Mouse (Mus musculus): Measurements from ENCODE around the gene Lrrc55. TPM values are rescaled to one million over a fixed set of nuclear protein-coding genes. Genes with fewer than 3 reads are reported as not detected.

The Lrrc55 gene
- total RNA-seq, 2 experiments from 2014 or later = 15.0 to 19.1 TPM

DNA sequence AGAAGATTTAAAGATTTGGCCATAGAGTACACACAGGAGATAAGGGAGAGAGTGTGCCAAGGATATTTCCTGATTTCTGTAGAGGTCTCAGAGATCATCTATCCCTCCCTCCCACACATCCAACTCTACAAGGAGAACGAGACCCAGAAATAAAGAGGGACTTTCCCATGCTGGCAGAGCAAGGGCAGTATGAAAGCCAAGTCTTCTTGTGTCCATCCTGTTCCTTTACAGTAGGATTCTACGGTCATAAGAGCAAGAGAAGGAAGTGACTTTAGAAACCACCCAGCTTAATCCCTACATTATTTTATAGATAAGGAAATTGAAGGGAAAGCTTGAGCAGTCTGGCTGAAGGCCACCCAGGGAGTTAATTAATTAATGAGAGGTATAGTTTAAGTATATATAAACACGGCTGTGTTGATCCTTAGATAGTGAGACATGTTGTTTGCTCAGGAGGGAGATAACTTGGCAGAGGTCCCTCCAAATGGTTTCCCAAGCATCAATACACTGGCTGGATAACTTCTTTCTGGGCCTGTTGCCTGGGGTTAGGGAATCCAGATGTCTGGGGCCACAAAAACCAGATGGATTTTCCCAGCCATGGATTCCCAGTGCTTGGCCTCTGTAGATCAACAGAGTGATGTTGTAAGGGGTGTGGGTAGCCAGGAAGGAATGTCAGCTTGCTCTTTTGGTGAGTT is 24.8 kb downstream of the Lrrc55 start:
- no peak for DNase-seq (ENCODE audit: extremely low spot score in 1 of 2, low spot score in 1 of 2)

DNA sequence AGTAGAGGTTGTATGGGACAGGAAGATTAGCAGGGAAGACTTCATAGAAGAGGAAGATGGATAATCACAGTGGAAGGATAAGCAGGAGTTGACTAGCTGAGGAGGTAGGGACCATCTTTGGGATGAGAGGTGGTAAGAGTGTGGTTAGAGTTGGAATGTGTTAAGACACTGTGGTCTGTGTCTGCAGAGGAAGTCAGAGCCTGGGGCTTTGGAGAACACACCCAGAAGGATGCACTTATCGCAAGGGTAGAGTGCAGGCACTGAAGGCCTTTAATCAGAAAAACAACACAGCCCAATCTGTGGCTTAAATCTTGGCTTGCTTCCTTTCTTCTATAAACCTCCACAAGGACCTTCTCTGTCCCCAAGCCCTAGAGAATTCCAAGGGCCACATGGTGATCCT is 28.7 kb downstream of the Lrrc55 start:
- DNase-seq (ENCODE audit: extremely low spot score in 1 of 2, low spot score in 1 of 2) = no peak

DNA sequence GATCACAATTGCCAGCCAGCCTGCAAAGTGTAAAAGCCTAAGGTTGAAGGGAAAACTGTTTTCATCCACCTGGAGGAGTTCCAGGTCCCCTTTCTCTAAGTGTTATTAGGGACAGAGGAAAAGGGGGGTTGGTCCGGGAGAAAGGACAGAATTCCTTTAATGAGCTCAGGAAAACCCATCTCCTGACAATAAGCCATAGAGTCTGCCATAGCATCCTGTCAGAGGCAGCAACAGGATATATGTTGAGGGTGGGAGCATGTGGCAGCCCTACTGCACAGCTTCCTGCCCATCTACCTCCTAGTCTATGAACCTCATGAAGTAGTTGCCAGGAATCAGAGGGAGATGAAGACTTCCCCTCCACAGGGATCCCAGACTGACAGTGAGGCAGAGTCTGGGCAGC is 29.4 kb downstream of the Lrrc55 start:
- DNase-seq (ENCODE audit: extremely low spot score in 1 of 2, low spot score in 1 of 2) = no peak

DNA sequence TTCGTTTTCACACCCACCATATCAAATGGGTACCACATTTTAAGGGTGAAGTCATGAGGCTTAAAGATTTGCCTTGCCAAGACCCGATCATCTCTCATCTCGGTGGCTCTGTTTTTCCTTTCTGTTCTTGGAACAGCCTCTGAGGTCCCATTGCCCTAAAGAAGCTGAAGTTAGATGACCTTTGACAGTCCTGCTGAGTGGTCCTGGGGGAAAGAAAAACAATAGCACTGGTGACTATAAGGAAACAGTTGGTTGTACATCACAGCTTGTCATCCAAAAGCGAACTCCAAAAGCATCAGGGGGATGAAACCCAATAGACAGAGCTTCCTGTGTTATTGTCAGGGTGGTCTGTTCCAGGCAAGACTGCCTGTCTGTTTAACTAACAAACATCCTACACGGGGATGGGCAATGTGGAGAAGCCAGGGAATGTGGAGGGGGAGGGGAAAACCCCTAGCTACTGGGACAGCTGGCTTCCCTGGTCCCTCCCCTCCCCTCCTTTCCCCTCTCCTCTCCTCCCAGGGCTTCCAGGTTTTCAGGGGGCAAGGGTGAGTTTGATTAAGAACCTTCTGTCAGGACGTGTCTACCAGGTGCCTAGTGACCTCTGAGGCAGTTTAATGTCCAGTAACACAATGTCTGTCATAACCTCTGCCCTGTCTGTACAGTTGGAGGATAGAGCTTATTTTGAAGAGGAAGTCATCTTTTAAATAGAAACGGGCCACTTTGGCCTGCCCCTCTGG is 33.5 kb downstream of the Lrrc55 start:
- no peak for DNase-seq (ENCODE audit: extremely low spot score in 1 of 2, low spot score in 1 of 2)

DNA sequence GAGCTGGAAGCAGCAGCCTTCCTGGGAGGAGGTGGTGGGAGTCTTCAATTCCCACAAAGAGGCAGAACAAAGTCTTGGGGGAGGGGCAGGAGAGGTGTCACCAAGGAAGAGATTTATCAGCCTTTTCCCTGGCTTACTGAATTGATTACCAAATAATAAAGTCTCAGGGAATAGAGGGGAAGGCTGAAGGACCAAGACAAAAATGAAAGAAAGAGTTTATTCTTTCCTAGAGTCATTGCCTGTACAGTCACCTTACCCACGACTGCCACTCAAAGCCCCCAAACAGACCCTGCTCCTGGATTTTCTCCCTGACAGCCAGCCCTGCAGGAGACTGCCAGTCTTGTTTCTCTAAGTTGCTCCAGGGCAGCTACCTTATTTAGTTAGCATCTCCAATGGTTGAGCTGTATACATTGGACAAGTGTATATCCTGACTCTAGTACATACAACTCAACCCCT is 35.3 kb downstream of the Lrrc55 start:
- DNase-seq (ENCODE audit: extremely low spot score in 1 of 2, low spot score in 1 of 2) = no peak

DNA sequence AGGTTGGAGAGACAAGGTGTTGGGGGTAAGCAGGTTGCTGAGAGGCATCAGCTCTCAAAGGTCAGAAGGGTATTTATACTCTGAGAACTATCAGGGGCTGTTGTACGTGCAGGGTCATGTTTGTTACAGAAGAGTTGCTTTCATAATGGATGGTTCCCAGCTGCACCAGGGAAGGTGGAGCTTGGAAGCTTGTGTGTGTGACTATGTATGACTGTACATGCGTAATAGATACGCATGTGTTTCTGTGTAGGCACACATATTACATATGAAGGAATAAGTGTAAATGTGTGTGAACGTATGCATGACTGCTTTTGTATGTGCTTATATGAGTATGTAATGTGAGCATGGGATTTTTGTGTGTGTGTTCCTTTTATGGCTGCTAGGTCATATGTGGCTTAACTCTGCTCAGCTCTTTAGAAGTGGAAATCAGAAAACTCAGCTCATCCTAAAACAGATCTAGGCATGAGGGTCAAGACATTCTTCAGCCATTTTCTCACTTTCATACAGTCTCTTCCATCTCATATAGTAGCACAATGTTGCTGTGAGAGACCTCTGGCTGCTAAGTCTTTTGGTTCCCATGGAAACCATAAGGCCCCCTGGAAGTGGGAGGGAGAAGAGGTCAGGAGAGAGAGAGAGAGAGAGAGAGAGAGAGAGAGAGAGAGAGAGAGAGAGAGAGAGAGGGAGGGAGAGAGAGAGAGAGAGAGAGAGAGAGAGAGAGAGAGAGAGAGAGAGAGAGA is 35.9 kb downstream of the Lrrc55 start:
- DNase-seq (ENCODE audit: extremely low spot score in 1 of 2, low spot score in 1 of 2) = no peak

DNA sequence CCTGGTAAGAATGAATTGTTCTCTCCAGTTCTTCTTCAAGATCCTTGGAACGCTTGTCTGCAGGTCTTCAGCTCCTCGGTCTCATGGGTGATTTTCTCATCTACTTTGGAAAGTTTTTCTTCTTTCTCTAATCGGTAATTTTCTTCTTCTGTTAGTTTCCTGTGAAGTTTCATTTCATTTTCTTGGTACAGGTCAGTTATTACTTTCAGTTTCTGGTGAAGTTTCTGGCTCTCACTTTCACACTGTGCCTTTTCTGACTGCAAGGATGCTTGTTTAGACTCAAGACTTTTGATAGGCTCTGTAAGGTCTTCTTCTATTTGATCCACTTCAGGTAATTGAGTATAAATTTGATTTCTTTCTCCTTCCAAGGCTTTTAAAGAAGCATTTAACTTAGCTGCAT is 39.6 kb downstream of the Lrrc55 start:
- no peak for DNase-seq (ENCODE audit: extremely low spot score in 1 of 2, low spot score in 1 of 2)

DNA sequence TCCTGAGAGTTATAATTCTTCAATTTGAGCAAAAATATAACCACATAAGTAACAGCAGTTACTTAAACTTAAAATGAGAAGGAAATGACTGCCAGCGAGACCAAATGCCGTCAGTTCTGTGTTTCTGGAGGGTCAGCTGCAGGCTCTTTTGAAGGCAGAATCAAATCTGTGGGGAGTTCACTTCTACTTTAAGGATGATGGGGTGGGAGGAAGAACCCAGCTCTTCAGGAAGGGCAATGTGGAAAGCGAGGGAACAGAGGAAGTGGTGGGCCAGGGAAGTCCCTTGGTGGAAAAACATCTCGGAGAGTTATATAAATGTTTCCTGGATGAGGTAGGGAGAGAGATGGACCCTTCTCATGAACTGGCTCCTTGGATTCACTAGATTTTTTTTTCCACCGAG is 40.9 kb downstream of the Lrrc55 start:
- no peak for DNase-seq (ENCODE audit: extremely low spot score in 1 of 2, low spot score in 1 of 2)

DNA sequence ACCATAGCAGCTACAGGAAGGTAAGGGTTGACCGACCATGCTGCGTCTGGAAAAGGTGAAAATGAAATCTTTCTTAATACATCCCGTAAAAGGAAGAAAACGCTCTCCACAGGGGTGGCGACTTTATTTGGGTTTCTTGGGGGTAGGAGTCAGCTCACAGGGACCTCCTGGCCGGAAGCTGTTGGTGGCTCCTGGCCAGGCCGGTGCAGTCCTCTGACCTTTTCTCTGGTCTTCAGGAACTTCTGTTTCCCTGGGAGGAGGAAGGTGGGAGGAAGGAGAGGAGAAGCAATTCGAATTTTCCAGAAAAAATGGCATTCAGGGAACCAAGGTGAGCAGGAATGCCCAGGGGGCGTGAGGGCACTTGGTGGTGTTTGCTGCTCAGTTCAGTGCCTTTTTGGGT is 41.7 kb downstream of the Lrrc55 start:
- no peak for DNase-seq (ENCODE audit: extremely low spot score in 1 of 2, low spot score in 1 of 2)

DNA sequence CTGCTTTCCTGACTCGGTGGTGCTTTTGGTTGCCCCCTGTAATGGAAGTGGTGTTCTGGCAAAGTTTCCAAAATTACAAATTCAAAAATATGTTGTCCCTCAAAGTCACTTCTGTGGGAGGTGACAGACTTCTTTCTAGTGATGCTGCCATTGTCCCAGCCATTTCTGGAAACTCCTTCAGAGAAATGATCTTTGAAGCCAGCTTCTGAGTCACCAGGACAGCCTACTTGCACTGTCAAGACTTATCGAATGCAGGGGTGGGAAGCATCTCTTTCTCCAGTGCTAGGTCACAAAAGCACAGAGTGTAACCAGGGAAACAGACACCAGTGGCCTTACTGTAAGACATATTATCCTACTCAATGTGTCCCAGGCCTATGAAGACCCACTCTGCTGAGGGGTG is 45.8 kb downstream of the Lrrc55 start:
- DNase-seq (ENCODE audit: extremely low spot score in 1 of 2, low spot score in 1 of 2) = no peak

DNA sequence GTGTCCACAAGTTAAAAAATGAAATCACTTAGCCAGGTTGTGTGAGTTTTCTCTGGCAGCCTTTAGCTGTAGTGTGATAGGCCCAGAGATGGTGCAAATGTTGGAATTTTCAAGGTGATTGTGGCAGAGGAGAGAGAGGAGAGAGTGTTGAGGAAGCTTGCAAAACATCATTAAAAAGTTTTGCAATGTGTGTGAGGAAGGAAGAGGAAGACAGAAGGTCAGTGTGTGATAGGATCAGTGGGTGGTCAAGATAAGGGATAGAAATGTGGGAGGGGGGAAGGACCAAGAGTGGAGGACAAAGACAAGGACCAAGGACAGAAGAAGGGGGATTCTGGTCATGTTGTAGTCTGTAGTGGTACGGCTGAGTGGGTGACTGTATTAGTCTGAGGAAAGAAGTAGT is 46.6 kb downstream of the Lrrc55 start:
- DNase-seq (ENCODE audit: extremely low spot score in 1 of 2, low spot score in 1 of 2) = no peak

DNA sequence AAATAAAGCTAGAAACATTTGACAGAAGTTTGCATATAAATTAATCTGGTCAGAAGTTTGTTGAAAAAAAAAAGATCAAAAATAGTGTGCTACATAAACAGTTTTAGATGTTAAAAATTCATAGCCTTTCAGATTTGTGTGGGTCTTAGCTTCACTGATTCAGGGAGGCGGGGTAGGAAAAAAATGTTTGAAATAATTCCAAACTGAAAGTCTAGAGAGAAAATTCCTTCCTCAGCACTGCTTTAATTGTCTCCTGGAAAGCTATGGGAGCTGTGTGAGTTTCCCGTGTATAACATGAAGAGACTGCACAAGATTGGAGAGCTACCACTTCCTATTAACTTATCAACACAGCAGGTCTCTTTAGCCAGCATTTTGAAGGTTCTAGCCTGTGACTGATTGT is 49.5 kb downstream of the Lrrc55 start:
- DNase-seq (ENCODE audit: extremely low spot score in 1 of 2, low spot score in 1 of 2) = no peak

DNA sequence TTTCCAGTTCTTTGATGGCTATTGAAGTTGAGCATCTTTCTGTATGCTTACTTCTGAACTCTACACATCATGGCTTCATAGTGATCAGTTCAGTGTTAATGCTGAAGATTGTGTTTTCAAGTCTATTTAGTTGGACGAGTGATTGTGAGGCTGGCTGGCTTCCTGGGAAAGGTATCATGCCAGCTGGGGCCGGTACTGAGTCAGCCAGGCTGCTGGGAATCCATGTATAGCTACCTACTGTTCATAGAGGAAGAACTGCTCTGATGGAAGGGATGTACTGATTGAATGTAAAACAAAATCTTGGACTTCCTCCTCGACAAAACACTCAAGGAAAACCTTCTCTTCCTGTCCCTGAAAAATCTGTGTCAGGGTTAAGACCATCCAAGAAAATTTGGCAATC is 51.7 kb downstream of the Lrrc55 start:
- DNase-seq (ENCODE audit: extremely low spot score in 1 of 2, low spot score in 1 of 2) = no peak

DNA sequence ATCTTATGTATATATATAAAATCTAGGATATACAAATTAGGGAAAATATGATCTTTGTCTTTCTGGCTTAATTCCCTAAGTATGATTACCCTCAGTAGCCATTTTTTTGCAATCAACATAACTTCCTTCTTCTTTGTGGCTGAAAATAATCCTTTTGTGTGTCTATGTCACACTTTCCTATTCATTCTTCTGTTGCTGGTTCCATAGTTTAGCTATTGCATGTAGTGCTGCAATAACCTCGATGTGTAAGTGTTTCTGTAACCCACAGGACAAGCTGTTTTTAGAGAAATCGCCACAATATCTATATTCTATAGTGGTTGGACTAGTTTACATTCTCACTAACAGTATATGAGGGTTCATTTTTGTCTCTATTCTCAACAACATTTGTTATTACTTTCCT is 52.1 kb downstream of the Lrrc55 start:
- no peak for DNase-seq (ENCODE audit: extremely low spot score in 1 of 2, low spot score in 1 of 2)

DNA sequence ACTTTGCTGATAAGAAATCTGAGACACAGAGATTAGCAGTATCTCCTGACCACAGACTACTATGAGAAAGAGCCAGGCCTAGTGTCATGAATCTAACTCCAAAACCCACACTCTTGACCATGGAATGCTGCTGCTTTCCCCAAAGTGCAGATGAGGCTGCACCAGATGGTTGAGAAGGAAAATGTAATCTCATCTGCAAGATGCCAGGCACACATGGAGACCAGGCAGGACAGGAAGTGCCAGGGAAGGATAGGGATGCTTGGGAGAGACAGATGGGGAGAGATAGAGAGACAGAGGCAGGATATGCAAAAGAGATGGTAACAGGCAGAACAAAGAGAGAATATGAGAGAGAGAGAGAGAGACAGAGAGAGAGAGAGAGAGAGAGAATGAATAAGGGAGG is 56.2 kb downstream of the Lrrc55 start:
- DNase-seq (ENCODE audit: extremely low spot score in 1 of 2, low spot score in 1 of 2) = no peak

DNA sequence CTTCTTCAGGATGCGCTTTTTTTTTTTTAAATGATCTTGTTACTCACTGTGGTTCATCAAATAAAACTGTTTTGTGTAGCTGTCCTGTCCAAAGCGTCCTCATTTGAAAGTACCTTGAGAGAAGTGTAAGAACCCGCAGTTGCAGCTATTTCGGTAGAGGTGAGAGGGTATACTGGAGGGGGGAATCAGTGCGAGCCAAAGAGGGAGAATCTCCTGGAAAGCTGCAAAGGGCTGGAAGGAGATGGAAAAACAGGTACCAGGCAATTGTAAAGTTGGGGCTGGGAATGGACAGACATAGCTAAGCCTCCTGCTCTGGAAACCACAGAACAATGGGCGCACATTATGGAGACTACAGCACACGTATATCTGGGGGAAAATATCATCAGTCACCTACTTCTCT is 57.2 kb downstream of the Lrrc55 start:
- no peak for DNase-seq (ENCODE audit: extremely low spot score in 1 of 2, low spot score in 1 of 2)

DNA sequence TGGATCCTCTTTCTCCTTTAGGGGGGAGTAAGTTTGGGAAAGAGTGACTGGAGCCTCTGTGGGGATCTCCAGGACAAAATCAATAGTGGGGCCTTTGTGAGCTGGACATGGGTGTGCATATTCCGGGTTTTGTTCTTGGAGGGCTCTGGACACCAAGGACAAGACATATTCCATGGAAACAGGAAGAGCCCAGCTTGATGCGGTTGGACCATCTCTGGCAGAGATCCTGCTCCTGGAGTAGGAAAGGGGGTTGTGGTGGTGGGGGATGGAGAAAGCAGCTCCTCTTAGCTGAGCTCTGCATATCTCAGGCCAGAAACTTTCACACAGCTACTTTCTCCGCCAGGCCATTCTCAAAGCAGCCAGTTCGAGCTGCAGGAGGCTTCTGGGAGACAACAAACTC is 57.6 kb downstream of the Lrrc55 start:
- no peak for DNase-seq (ENCODE audit: extremely low spot score in 1 of 2, low spot score in 1 of 2)

DNA sequence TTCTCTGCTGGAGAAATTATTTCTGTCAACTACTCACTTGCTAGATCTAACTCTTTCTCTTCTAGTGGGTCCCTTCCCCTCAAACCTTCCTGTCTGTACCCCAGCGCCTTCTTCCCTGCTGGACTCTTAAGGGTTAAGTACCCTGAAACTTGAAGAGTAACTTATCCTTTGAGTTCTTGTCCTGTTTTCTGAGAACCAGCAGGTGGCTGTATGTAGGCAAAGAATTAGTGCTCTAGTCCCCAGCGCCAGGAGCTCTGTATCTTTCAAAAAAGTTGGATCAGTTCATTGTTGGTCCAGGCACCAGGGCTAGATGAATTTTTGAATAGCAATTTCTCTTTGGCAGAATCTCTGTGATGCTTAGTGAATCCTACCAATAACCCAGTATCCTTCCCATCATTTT is 58.9 kb downstream of the Lrrc55 start:
- DNase-seq (ENCODE audit: extremely low spot score in 1 of 2, low spot score in 1 of 2) = no peak

DNA sequence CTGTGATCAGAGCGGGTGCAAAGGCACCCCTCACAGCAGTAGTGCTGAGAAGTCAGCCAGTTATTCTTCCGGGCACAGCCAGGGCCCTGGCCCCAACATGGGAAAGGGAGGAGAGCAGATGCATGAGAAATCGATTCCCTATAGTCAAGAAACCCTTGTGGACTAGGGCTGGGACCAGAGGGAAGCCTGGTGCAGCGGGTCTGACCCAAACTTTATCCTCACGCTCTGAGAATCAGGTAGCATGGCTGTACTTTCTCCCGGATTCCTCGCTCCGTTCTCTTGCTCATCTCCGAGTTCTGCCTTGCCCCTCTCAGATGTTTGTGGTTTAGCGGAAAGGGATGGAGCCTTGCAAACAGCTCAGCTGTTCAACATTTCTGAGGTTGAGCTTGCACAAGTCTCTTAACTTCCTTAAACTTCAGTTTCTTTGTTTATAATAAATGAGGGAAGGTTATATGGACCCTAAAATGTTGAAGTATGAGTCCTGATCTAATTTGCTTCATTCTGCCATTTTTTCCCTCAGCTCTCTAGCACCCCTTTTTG is 59.3 kb downstream of the Lrrc55 start:
- DNase-seq (ENCODE audit: extremely low spot score in 1 of 2, low spot score in 1 of 2) = no peak

DNA sequence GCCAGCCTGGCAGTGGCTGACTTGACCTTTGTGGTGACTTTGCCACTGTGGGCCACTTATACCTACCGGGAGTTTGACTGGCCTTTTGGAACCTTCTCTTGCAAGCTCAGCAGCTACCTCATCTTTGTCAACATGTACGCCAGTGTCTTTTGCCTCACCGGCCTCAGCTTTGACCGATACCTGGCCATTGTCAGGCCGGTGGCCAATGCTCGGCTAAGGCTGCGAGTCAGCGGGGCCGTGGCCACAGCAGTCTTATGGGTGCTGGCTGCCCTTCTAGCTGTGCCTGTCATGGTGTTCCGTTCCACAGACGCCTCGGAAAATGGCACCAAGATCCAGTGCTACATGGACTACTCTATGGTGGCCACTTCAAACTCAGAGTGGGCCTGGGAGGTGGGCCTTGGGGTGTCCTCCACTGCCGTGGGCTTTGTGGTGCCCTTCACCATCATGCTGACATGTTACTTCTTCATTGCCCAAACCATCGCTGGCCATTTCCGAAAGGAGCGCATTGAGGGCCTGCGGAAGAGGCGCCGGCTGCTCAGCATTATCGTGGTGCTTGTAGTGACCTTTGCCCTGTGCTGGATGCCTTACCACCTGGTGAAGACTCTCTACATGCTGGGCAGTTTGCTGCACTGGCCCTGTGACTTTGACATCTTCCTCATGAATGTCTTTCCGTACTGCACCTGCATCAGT is 60.0 kb downstream of the Lrrc55 start:
- no peak for DNase-seq (ENCODE audit: extremely low spot score in 1 of 2, low spot score in 1 of 2)

DNA sequence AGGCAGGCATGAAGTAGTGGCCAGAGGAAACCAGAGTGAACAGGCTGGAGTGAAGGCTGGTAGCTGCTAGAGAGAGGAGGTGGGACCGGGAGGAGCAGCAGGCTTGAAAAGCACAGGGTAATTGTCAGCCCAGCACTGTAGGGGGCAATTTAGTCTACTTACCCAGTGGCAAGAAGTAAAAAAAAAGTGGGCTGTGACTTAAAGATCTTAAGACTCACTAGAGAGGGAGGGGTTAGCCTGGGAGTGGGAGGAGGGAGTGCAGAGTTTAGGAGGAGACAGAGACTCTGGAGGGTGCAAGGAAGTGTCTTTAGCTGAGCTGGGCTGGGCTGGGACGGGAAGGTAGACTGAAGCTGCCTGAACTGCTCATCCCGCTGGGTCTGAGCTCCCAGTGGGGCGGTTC is 60.9 kb downstream of the Lrrc55 start, which contains the start of gene Aplnr:
Aplnr (plus strand) TSS at position 137 of the 400 bp plus-strand sequence.
- DNase-seq (ENCODE audit: extremely low spot score in 1 of 2, low spot score in 1 of 2) = no peak
